Mouse (Mus musculus) heart, adult 2 months (tissue): ENCODE results near the gene Adgrf1.

Source experiments
- CTCF ChIP-seq: fragments of 200-600 bp; IDR thresholded peaks from 2 replicates; pipeline ENCODE4 v1.8.1; 2022; ENCODE audit warnings: antibody characterized with exemption, mild to moderate bottlenecking, moderate library complexity
- EP300 ChIP-seq: fragments of 200-500 bp; IDR thresholded peaks from 2 replicates; pipeline ENCODE4 v1.6.1; 2011; ENCODE audit warnings: low read depth, low read length, control low read depth; ENCODE audit not compliant: insufficient read depth
- POLR2A ChIP-seq: fragments of 200-500 bp; IDR thresholded peaks from 2 replicates; pipeline ENCODE4 v1.6.1; 2011; ENCODE audit warnings: mild to moderate bottlenecking, low read depth, low read length, control low read depth; ENCODE audit not compliant: insufficient read depth

DNA sequence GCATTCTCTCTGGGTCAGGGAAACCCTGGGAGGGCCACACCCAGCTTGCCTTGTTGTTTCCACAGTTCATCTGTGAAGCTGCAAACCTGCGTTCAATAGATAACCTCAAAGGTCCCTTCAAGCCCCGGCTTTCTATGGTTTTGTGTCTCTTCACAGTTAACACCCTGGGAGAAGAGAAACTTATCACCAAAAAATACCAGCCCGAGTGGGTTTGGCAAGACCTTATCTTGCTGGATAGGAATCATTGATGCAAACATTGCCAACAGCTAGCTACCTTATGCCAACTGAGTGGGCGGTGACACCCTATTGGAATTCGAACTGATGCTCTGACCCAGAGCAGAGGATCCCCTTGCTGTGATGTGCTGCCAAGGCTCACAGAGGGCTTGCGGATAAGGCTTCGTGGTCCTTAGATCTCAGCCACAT lies 59.6 kb downstream of the Adgrf1 start:
- TF ChIP-seq EP300 (no peak), POLR2A (no peak), CTCF (no peak)
